Mouse (Mus musculus) kidney, adult 2 months (tissue): Measurements from ENCODE around the gene Ifna1.

Experiments
- CTCF ChIP-seq: fragments of 200-500 bp; conservative IDR thresholded peaks from 2 replicates; pipeline ENCODE4 v1.5.1; 2011; ENCODE audit warnings: low read depth, mild to moderate bottlenecking, control low read depth, low read length, moderate library complexity, mixed read lengths; ENCODE audit not compliant: insufficient read depth, insufficient read length
- POLR2A ChIP-seq: fragments of 200-500 bp; IDR thresholded peaks from one replicate; pipeline ENCODE4 v1.6.1; 2011; ENCODE audit warnings: low read depth, low read length, control low read depth

GRCm38 (mm10) chr4:88867926-88868911 is 18.3 kb downstream of the Ifna1 start:
- TF ChIP-seq POLR2A (no peak), CTCF (no peak)
